Mouse (Mus musculus) CH12.LX (cell line): ENCODE data around the gene Golph3.

Experiments
- BHLHE40 ChIP-seq: IDR thresholded peaks from 2 replicates; pipeline ENCODE4 v1.6.1; 2011; ENCODE audit warnings: mild to moderate bottlenecking, low read depth, low read length, improper control_type of control experiment
- CTCF ChIP-seq, 2 experiments: IDR thresholded peaks in 1 of 2; conservative IDR thresholded peaks in 1 of 2; 2 replicates each; pipeline ENCODE4 v1.5.1; 2011 to 2012; ENCODE audit warnings: low read depth in 2 of 2, low read length in 2 of 2, improper control_type of control experiment in 1 of 2, inconsistent platforms in 1 of 2, mild to moderate bottlenecking in 1 of 2, moderate library complexity in 1 of 2
- EP300 ChIP-seq: IDR thresholded peaks from 2 replicates; pipeline ENCODE4 v1.6.1; 2011; ENCODE audit warnings: low read length, improper control_type of control experiment
- HCFC1 ChIP-seq: IDR thresholded peaks from 2 replicates; pipeline ENCODE4 v1.6.1; 2012; ENCODE audit warnings: low read depth, mild to moderate bottlenecking, inconsistent platforms, low read length, improper control_type of control experiment
- JUN ChIP-seq: IDR thresholded peaks from 2 replicates; pipeline ENCODE4 v1.6.1; 2011; ENCODE audit warnings: low read depth, mild to moderate bottlenecking, low read length, improper control_type of control experiment, moderate library complexity; ENCODE audit not compliant: insufficient read depth
- KAT2A ChIP-seq: IDR thresholded peaks from 2 replicates; pipeline ENCODE4 v1.6.1; 2012; ENCODE audit warnings: low read length, improper control_type of control experiment, inconsistent platforms; ENCODE audit not compliant: insufficient replicate concordance
- MAZ ChIP-seq: IDR thresholded peaks from 2 replicates; pipeline ENCODE4 v1.6.1; 2012; ENCODE audit warnings: low read depth, mild to moderate bottlenecking, inconsistent platforms, low read length, improper control_type of control experiment, moderate library complexity
- MYC ChIP-seq: IDR thresholded peaks from 2 replicates; pipeline ENCODE4 v1.6.1; 2011; ENCODE audit warnings: low read depth, mild to moderate bottlenecking, improper control_type of control experiment, low read length
- NRF1 ChIP-seq: IDR thresholded peaks from 2 replicates; pipeline ENCODE4 v1.6.1; 2014; ENCODE audit warnings: low read depth, mild to moderate bottlenecking, inconsistent platforms, low read length, improper control_type of control experiment, moderate library complexity
- POLR2A ChIP-seq: IDR thresholded peaks from 2 replicates; pipeline ENCODE4 v1.6.1; 2011; ENCODE audit warnings: low read depth, mild to moderate bottlenecking, improper control_type of control experiment, low read length
- TCF12 ChIP-seq: IDR thresholded peaks from 2 replicates; pipeline ENCODE4 v1.6.1; 2014; ENCODE audit warnings: low read depth, mild to moderate bottlenecking, inconsistent platforms, low read length, improper control_type of control experiment
- USF1 ChIP-seq: IDR thresholded peaks from 2 replicates; pipeline ENCODE4 v1.6.1; 2014; ENCODE audit warnings: low read depth, mild to moderate bottlenecking, inconsistent platforms, low read length, improper control_type of control experiment
- ZC3H11A ChIP-seq: IDR thresholded peaks from 2 replicates; pipeline ENCODE4 v1.6.1; 2012; ENCODE audit warnings: low read depth, mild to moderate bottlenecking, inconsistent platforms, low read length, improper control_type of control experiment
- ZNF384 ChIP-seq: IDR thresholded peaks from 2 replicates; pipeline ENCODE4 v1.6.1; 2012; ENCODE audit warnings: low read depth, low read length, improper control_type of control experiment, inconsistent platforms

DNA sequence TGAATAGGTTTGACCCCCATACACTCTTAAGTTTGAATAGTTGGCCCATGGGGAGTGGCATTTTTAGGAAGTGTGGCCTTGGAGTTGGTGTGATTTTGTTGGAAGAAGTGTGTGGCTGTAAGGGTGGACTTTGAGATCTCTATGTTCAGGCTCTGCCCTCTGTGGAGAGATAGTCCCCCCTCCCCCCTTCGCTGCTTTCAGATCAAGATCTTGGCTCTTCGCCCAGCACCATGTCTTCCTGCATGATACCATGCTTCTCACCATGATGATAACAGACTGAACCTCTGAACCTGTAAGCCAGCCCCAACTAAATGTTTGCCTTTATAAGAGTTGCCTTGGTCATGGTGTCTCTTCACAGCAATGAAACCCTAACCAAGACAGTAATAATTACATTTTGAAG lies 29.5 kb upstream of the Golph3 start:
- TF ChIP-seq CTCF (conservative IDR thresholded peaks at IDR 0.05 in 1 of 2, IDR thresholded peaks at IDR 0.05 in 1 of 2; ENCODE audit: low read depth in 2 of 2, low read length in 2 of 2): no peak
- no peak for TF ChIP-seq POLR2A
- TF ChIP-seq MYC: no peak
- no peak for TF ChIP-seq EP300
- no peak for TF ChIP-seq ZNF384
- TF ChIP-seq MAZ: no peak
- no peak for TF ChIP-seq USF1
- no peak for TF ChIP-seq JUN
- TF ChIP-seq HCFC1: no peak
- TF ChIP-seq NRF1: no peak
- no peak for TF ChIP-seq TCF12
- TF ChIP-seq KAT2A: no peak
- no peak for TF ChIP-seq ZC3H11A
- no peak for TF ChIP-seq BHLHE40
